Mouse (Mus musculus) cortical plate, adult 2 months (tissue): ENCODE measurements around the gene Rnf41.
A peak's percentile ranks its signal among the peaks of the same experiment; 100 is the strongest.

Source experiments
- CTCF ChIP-seq: fragments of 200-500 bp; IDR thresholded peaks from 2 replicates; pipeline ENCODE4 v1.5.1; 2011; ENCODE audit warnings: mild to moderate bottlenecking, control low read depth, low read length; ENCODE audit not compliant: insufficient read depth; ENCODE audit errors: extremely low read depth
- POLR2A ChIP-seq: fragments of 200-500 bp; IDR thresholded peaks from 2 replicates; pipeline ENCODE4 v1.6.1; 2011; ENCODE audit warnings: mild to moderate bottlenecking, low read length, control low read depth; ENCODE audit not compliant: insufficient read depth; ENCODE audit errors: extremely low read depth

DNA sequence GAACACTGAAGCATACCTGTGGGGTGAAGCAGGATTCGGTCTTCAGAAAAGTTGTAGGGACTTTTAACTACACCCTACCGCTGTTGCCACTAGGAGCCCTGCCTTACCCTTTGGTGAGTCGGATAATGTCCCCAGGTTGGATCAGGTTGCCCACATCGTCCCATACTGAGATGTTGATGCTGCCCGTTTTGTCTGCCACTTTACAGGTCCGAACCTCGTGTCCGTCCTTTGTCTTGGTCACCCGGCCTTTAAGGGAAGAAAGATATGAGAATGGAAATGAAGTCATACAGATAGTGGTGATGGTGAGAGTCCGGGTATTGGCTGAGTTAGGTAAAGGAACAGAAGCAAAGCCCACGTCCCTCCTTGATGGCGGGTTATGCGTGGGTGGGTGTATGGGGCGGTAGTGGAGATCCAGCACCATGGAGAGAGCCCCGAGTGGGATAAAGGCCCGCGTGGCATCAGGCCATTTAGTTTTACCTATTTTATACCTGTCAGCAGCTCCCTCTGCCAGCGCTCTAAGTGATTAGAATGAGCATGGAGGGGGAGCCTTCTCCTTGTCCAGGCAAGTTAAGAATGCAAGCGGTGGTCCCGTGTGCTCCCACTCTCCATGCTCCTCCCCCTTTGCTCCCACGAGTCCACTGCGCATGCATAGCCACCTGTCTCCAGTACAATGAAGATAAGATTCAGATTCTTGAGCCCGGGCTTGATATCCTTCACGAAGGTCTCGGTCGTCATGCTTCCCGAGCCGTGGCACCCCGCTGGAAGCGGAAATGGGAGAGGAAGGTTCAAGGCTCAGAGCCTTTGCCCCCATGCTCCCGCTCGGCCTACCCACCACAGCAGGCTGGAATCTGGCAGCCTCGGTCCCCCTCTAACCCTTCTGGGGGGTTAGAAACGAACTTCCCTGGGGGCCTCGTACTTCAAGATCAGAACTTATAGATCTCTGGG, 2.6 kb upstream of the Rnf41 start:
- TF ChIP-seq POLR2A (peak; percentile 39; the same call in 1 of the 2 replicates), CTCF (no peak)
